Mouse (Mus musculus) gastrocnemius, adult 8-10 months (tissue): ENCODE data around the gene Mrpl19. TPM values are rescaled to one million over a fixed set of nuclear protein-coding genes. Genes with fewer than 3 reads are reported as not detected.

Experiments
- DNase-seq, 2 experiments: peaks; one replicate each; pipeline ENCODE4 v3.0.0; 2022; ENCODE audit warnings: low spot score in 2 of 2
- total RNA-seq, 4 experiments: library from RNA; stranded (reverse); gene quantifications; 2 replicates each; pipeline ENCODE4 v1.2.4; 2022

Mrpl19 gene
- total RNA-seq = 10 to 100 TPM; 13.9 to 19.9 (median 16.6) TPM

GRCm38 (mm10) chr6:81965296-81966067 is at the start of gene Mrpl19:
TSS of gene Mrpl19 (minus strand) at chr6:81965958.
- DNase-seq = peak; percentile 77 to 81

GRCm38 (mm10) chr6:82012392-82012791 is 46.6 kb upstream of the Mrpl19 start:
- peak in 1 of 2 experiments; percentile 0 for DNase-seq

- DNase-seq = no peak
Observed at GRCm38 (mm10) chr6:81990049-81990810, 24.5 kb upstream of the Mrpl19 start.

GRCm38 (mm10) chr6:81988341-81988740 is 22.6 kb upstream of the Mrpl19 start:
- DNase-seq = no peak

GRCm38 (mm10) chr6:81987580-81987979 is 21.8 kb upstream of the Mrpl19 start:
- no peak for DNase-seq

GRCm38 (mm10) chr6:81987010-81987409 is 21.3 kb upstream of the Mrpl19 start:
- DNase-seq = peak; percentile 26 to 46

GRCm38 (mm10) chr6:81986599-81986998 is 20.8 kb upstream of the Mrpl19 start:
- no peak for DNase-seq

- DNase-seq = no peak
Observed at GRCm38 (mm10) chr6:81986171-81986570, 20.4 kb upstream of the Mrpl19 start.

GRCm38 (mm10) chr6:81979286-81979685 is 13.5 kb upstream of the Mrpl19 start:
- DNase-seq = peak in 1 of 2 experiments; percentile 0

- DNase-seq = peak in 1 of 2 experiments; percentile 14
Observed at GRCm38 (mm10) chr6:81975971-81976621, 10.3 kb upstream of the Mrpl19 start.

GRCm38 (mm10) chr6:81972595-81972994 is 6.8 kb upstream of the Mrpl19 start:
- DNase-seq = no peak

GRCm38 (mm10) chr6:81971196-81971595 is 5.4 kb upstream of the Mrpl19 start:
- no peak for DNase-seq

- no peak for DNase-seq
Observed at GRCm38 (mm10) chr6:81966068-81966544, 348 bp upstream of the Mrpl19 start.

- DNase-seq = no peak
Observed at GRCm38 (mm10) chr6:81960284-81960683, 5.5 kb downstream of the Mrpl19 start.

- no peak for DNase-seq
Observed at GRCm38 (mm10) chr6:81959866-81960265, 5.9 kb downstream of the Mrpl19 start.

GRCm38 (mm10) chr6:81957992-81958391 is 7.8 kb downstream of the Mrpl19 start:
- no peak for DNase-seq

- DNase-seq = no peak
Observed at GRCm38 (mm10) chr6:81956399-81956798, 9.4 kb downstream of the Mrpl19 start.

- no peak for DNase-seq
Observed at GRCm38 (mm10) chr6:81955133-81955532, 10.6 kb downstream of the Mrpl19 start.

GRCm38 (mm10) chr6:81946906-81947305 is 18.9 kb downstream of the Mrpl19 start:
- no peak for DNase-seq

- no peak for DNase-seq
Observed at GRCm38 (mm10) chr6:81944432-81944831, 21.3 kb downstream of the Mrpl19 start.

- DNase-seq = no peak
Observed at GRCm38 (mm10) chr6:81943281-81943680, 22.5 kb downstream of the Mrpl19 start.

- DNase-seq = no peak
Observed at GRCm38 (mm10) chr6:81941718-81942117, 24.0 kb downstream of the Mrpl19 start.
